Mouse (Mus musculus) ES-Bruce4 (cell line): ENCODE measurements around the gene Nkx6-1. TPM values are rescaled to one million over a fixed set of nuclear protein-coding genes. Genes with fewer than 3 reads are reported as not detected.

Experiments
- H3K27ac ChIP-seq: 2 replicates; pipeline ENCODE4 v1.5.1; 2012; ENCODE audit warnings: low read length, inconsistent platforms; ENCODE audit not compliant: insufficient read depth
- H3K27me3 ChIP-seq: 2 replicates; pipeline ENCODE4 v1.6.1; 2012; ENCODE audit warnings: mild to moderate bottlenecking, low read length, inconsistent platforms; ENCODE audit not compliant: control insufficient read depth, poor library complexity, insufficient read depth, severe bottlenecking
- H3K36me3 ChIP-seq: 2 replicates; pipeline ENCODE4 v1.6.1; 2012; ENCODE audit warnings: inconsistent platforms, mild to moderate bottlenecking, low read length, moderate library complexity; ENCODE audit not compliant: control insufficient read depth, poor library complexity, insufficient read depth, severe bottlenecking
- H3K4me1 ChIP-seq: one replicate; pipeline ENCODE4 v1.8.1; 2011; ENCODE audit warnings: low read length; ENCODE audit not compliant: control insufficient read depth, insufficient read depth
- H3K4me3 ChIP-seq: 2 replicates; pipeline ENCODE4 v1.5.1; 2011; ENCODE audit warnings: low read depth, mild to moderate bottlenecking, low read length
- H3K9ac ChIP-seq: 2 replicates; pipeline ENCODE4 v1.6.1; 2012; ENCODE audit warnings: low read depth, mild to moderate bottlenecking, inconsistent platforms; ENCODE audit not compliant: poor library complexity, severe bottlenecking
- H3K9me3 ChIP-seq: replicated peaks from 2 replicates; pipeline ENCODE4 v1.6.1; 2012; ENCODE audit warnings: mild to moderate bottlenecking, low read length, inconsistent platforms; ENCODE audit not compliant: control insufficient read depth, poor library complexity, insufficient read depth, severe bottlenecking
- CTCF ChIP-seq: IDR thresholded peaks from one replicate; pipeline ENCODE4 v1.8.1; 2011; ENCODE audit warnings: low read depth, low read length
- EP300 ChIP-seq: IDR thresholded peaks from 2 replicates; pipeline ENCODE4 v1.6.1; 2011; ENCODE audit warnings: low read depth, low read length; ENCODE audit not compliant: insufficient read depth
- POLR2A ChIP-seq: IDR thresholded peaks from one replicate; pipeline ENCODE4 v1.8.1; 2011; ENCODE audit warnings: low read length; ENCODE audit not compliant: insufficient read depth
- polyA plus RNA-seq: library from polyadenylated mRNA; stranded (reverse); fragments of >200 nt; gene quantifications from 2 replicates; pipeline ENCODE4 v1.2.4, GENCODE M21; 2011; ENCODE audit warnings: low read depth; ENCODE audit not compliant: missing spikeins, insufficient read depth, insufficient read length

Nkx6-1 gene
- polyA plus RNA-seq, 1 experiment = not detected

DNA sequence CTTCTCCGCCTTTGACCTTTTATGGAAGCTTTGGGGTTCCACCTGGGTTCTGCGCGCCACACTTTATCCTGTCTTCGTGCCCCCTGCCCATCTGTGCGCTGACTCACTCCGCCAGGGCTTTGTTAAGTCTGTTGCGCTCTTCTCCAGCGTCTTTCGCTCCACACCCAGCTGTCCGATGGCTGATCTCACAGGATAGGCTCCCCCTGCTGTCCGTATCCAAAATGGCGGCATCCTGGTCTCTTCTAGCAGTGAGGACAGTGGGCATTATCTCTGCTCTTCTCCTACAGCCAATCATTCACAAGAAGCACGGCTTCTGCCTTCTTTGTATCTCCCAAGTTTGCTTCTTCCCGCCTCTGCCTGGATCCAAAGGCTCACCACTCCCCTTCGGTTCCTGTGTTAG lies 23.8 kb upstream of the Nkx6-1 start:
- TF ChIP-seq POLR2A (no peak), CTCF (peak; percentile 75), EP300 (0 out of 2 replicates have a peak, but pooled peaks have one; percentile 23)
- no peaks in the 10 kb centered on the region; the same call in 1 of the 2 replicates for H3K9me3 ChIP-seq
- no peaks in the 10 kb centered on the region for H3K36me3 ChIP-seq
- H3K4me3 ChIP-seq = no peak overlapping the region
- no peak overlapping the region for H3K9ac ChIP-seq
- no peaks in the 10 kb centered on the region for H3K27me3 ChIP-seq
- no peaks in the 10 kb centered on the region for H3K4me1 ChIP-seq
- H3K27ac ChIP-seq = no peak overlapping the region

DNA sequence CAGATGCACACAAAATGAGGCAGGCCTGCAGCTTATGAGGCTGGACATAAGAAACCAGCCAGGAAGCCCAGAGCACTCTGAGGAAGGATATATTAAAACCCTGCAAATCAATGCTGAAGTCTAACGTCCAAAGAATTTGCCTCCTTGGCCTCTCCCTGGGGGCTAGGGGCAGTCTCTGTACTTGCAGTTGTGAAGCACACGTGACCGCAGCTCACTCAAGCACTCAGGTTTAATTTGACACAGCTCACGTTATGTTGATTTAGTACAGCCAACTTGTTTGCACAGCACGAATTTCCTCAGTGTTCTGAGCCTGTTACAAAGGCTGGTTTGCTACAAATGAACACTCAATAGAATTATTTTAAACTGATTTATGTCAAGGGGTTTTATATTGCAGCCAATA lies 18.5 kb upstream of the Nkx6-1 start:
- Histone ChIP-seq H3K4me3 (no peak overlapping the region), H3K27ac (no peak overlapping the region), H3K4me1 (no peaks in the 10 kb centered on the region), H3K27me3 (no peaks in the 10 kb centered on the region), H3K9ac (no peak overlapping the region), H3K9me3 (peaks cover 5% of the 10 kb centered on the region), H3K36me3 (no peaks in the 10 kb centered on the region)
- no peak for TF ChIP-seq CTCF
- no peak for TF ChIP-seq EP300
- TF ChIP-seq POLR2A = no peak

DNA sequence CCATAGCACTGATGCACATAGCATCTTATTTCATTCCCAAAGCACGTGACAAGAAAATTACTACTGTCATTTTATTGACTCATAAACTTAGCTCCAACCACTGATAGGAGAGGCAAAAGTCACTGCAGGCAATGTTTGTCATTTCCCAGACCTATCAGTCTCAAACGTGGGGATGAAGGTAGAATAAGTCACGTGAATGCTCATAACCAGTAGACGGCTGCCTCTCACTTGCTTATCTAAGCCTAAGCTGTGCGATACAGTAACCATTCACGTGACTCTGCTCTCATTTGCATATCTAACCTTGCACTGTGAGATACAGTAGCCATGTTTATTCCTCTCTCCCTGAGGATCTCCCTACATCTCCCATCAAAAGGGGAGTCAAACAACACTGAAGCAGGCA lies 15.5 kb upstream of the Nkx6-1 start:
- Histone ChIP-seq H3K27ac (no peak overlapping the region), H3K36me3 (no peaks in the 10 kb centered on the region), H3K4me1 (no peaks in the 10 kb centered on the region), H3K9ac (no peak overlapping the region), H3K27me3 (no peaks in the 10 kb centered on the region), H3K4me3 (no peak overlapping the region), H3K9me3 (peaks cover 11% of the 10 kb centered on the region)
- no peak for TF ChIP-seq POLR2A
- TF ChIP-seq EP300 = no peak
- no peak for TF ChIP-seq CTCF

DNA sequence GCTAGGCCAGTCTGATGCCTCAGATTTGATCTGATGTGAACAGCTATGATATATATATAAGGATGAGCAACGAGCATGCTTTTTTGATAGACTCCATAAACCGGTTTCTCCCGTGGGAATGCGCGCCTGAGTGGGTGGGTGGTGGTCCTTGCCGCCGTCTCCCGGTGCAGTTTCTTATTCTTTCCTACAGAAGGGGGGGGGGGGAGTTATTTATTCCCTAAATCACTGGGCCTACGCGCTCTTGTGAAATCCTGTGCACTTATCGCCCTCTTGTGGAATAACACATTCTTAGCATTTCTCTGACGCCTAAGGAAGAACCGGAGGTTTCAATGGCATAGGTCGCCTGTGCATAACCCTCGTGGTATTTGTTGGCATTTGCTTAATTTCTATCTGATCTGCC lies 4.6 kb upstream of the Nkx6-1 start:
- Histone ChIP-seq H3K4me3 (no peak overlapping the region), H3K9me3 (no peaks in the 10 kb centered on the region), H3K27me3 (peaks cover 29% of the 10 kb centered on the region), H3K36me3 (no peaks in the 10 kb centered on the region), H3K27ac (no peak overlapping the region), H3K4me1 (no peaks in the 10 kb centered on the region), H3K9ac (no peak overlapping the region)
- TF ChIP-seq CTCF (peak; percentile 23), POLR2A (no peak)

DNA sequence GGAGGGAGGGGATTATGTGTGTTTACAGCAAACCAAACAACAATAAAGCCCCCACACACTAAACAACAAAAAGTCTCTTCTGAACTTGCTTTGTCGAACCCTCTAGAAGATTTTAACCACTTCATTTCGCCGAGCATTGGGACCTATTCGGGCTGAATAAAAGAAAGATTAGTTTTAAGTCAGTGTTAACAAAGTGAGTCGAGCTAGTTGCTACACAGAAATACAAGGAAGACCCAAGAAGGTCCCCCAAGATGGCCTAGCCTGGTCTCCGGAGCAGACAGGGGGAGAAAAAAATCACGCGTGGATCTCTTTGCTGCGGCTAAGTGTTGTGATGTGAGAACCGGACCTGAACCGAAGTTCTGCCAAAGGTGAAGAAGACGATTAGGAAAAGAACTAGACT lies 3.7 kb upstream of the Nkx6-1 start:
- H3K27ac ChIP-seq = no peak overlapping the region
- H3K36me3 ChIP-seq = no peaks in the 10 kb centered on the region
- H3K27me3 ChIP-seq = peaks cover 37% of the 10 kb centered on the region
- no peaks in the 10 kb centered on the region for H3K9me3 ChIP-seq
- H3K4me3 ChIP-seq = no peak overlapping the region
- H3K4me1 ChIP-seq = no peaks in the 10 kb centered on the region
- H3K9ac ChIP-seq = no peak overlapping the region
- TF ChIP-seq CTCF = no peak
- no peak for TF ChIP-seq POLR2A
- no peak for TF ChIP-seq EP300

DNA sequence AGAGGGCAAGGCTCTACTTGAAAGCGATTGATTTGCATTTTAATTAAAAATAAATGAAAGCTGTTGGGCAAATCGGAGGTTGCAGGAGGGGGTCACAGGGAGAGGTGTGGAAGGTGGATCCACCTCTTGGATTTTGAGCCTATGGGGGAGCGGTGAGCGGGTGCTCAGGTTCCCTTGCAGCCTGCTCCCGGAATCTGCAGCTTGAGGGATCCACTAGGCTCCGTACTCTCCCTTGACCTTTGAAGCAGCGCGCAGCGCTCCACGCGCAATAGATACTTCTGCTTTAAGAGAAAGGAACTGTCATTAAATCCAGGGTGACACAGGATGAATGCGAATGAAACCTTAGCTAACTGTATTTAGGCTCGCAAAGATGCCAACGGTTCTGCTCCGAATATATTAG lies 3.2 kb upstream of the Nkx6-1 start:
- no peak for TF ChIP-seq CTCF
- no peak for TF ChIP-seq EP300
- TF ChIP-seq POLR2A = no peak
- Histone ChIP-seq H3K9me3 (no peaks in the 10 kb centered on the region), H3K4me3 (no peak overlapping the region), H3K27me3 (peaks cover 40% of the 10 kb centered on the region), H3K36me3 (no peaks in the 10 kb centered on the region), H3K4me1 (no peaks in the 10 kb centered on the region), H3K27ac (no peak overlapping the region), H3K9ac (no peak overlapping the region)
